Mouse (Mus musculus): ENCODE measurements around the gene Galnt3.

GRCm38 (mm10) chr2:66123756-66124589 lies 821 bp downstream of the Galnt3 start:
- no peak for TF ChIP-seq CTCF (IDR thresholded peaks at IDR 0.05; ENCODE audit: borderline replicate concordance, extremely low read depth, insufficient read depth, insufficient read length)
- no peak for TF ChIP-seq POLR2A (IDR thresholded peaks at IDR 0.05; ENCODE audit: borderline replicate concordance, extremely low read depth, insufficient read depth, insufficient read length, poor library complexity, severe bottlenecking)

Measured in brain, embryonic 14.5 days (tissue).